Mouse (Mus musculus): ENCODE results near the gene Fndc3b. TPM values are rescaled to one million over a fixed set of nuclear protein-coding genes. Genes with fewer than 3 reads are reported as not detected.

Gene Fndc3b
- polyA plus RNA-seq, 1 experiment from 2014 or later: 6.1 TPM

- Histone ChIP-seq H3K27me3 (no peaks in the 10 kb centered on the region), H3K4me2 (replicated peaks) (no peak overlapping the region), H3K9ac (replicated peaks) (no peak overlapping the region), H3K36me3 (no peaks in the 10 kb centered on the region), H3K4me1 (peaks cover 16% of the 10 kb centered on the region), H3K4me3 (no peak overlapping the region), H3K27ac (replicated peaks) (no peak overlapping the region), H3K9me3 (no peaks in the 10 kb centered on the region)
- WGBS: 57% methylated on average over 4 of the region's 4 CpGs
- no peak for ATAC-seq (replicated peaks)
Observed at GRCm38 (mm10) chr3:27655673-27656072, 55.4 kb downstream of the Fndc3b start.

- Histone ChIP-seq H3K9me3 (no peaks in the 10 kb centered on the region), H3K36me3 (no peaks in the 10 kb centered on the region), H3K4me2 (replicated peaks) (no peak overlapping the region), H3K4me3 (no peak overlapping the region), H3K27me3 (no peaks in the 10 kb centered on the region), H3K27ac (replicated peaks) (no peak overlapping the region), H3K9ac (replicated peaks) (no peak overlapping the region), H3K4me1 (peaks cover 16% of the 10 kb centered on the region)
- 91% methylated on average over 11 of the region's 11 CpGs for WGBS
- ATAC-seq (replicated peaks): no peak
Observed at GRCm38 (mm10) chr3:27655042-27655441, 56.1 kb downstream of the Fndc3b start.

GRCm38 (mm10) chr3:27652451-27653011 lies 58.6 kb downstream of the Fndc3b start:
- H3K36me3 ChIP-seq: no peaks in the 10 kb centered on the region
- no peak overlapping the region for H3K27ac ChIP-seq (replicated peaks)
- no peak overlapping the region for H3K9ac ChIP-seq (replicated peaks)
- no peak overlapping the region for H3K4me2 ChIP-seq (replicated peaks)
- 88% methylated on average over 9 of the region's 9 CpGs for WGBS
- H3K4me1 ChIP-seq: peaks cover 19% of the 10 kb centered on the region
- no peak for ATAC-seq (replicated peaks)
- H3K4me3 ChIP-seq: no peak overlapping the region
- H3K27me3 ChIP-seq: no peaks in the 10 kb centered on the region
- no peaks in the 10 kb centered on the region for H3K9me3 ChIP-seq

- H3K27me3 ChIP-seq: no peaks in the 10 kb centered on the region
- H3K4me1 ChIP-seq: peaks cover 19% of the 10 kb centered on the region
- WGBS: 24% methylated on average over 6 of the region's 6 CpGs
- H3K4me3 ChIP-seq: no peak overlapping the region
- ATAC-seq (replicated peaks): no peak
- H3K9ac ChIP-seq (replicated peaks): no peak overlapping the region
- H3K9me3 ChIP-seq: no peaks in the 10 kb centered on the region
- no peak overlapping the region for H3K4me2 ChIP-seq (replicated peaks)
- no peaks in the 10 kb centered on the region for H3K36me3 ChIP-seq
- peak overlapping the region; percentile 38 for H3K27ac ChIP-seq (replicated peaks)
Observed at GRCm38 (mm10) chr3:27651731-27652130, 59.4 kb downstream of the Fndc3b start.

GRCm38 (mm10) chr3:27650083-27650482 lies 61.0 kb downstream of the Fndc3b start:
- Histone ChIP-seq H3K36me3 (no peaks in the 10 kb centered on the region), H3K9me3 (no peaks in the 10 kb centered on the region), H3K4me2 (replicated peaks) (no peak overlapping the region), H3K4me1 (peaks cover 28% of the 10 kb centered on the region), H3K27ac (replicated peaks) (no peak overlapping the region), H3K27me3 (no peaks in the 10 kb centered on the region), H3K9ac (replicated peaks) (no peak overlapping the region), H3K4me3 (no peak overlapping the region)
- WGBS: 84% methylated on average over 11 of the region's 11 CpGs
- ATAC-seq (replicated peaks): no peak

- H3K9ac ChIP-seq (replicated peaks): no peak overlapping the region
- no peaks in the 10 kb centered on the region for H3K36me3 ChIP-seq
- 50% methylated on average over 1 of the region's 1 CpGs for WGBS
- H3K4me3 ChIP-seq: no peak overlapping the region
- no peaks in the 10 kb centered on the region for H3K9me3 ChIP-seq
- no peak overlapping the region for H3K27ac ChIP-seq (replicated peaks)
- no peak overlapping the region for H3K4me2 ChIP-seq (replicated peaks)
- H3K4me1 ChIP-seq: peaks cover 28% of the 10 kb centered on the region
- no peaks in the 10 kb centered on the region for H3K27me3 ChIP-seq
- no peak for ATAC-seq (replicated peaks)
Observed at GRCm38 (mm10) chr3:27649316-27649715, 61.8 kb downstream of the Fndc3b start.

GRCm38 (mm10) chr3:27642381-27642780 lies 68.7 kb downstream of the Fndc3b start:
- no peak overlapping the region for H3K9ac ChIP-seq (replicated peaks)
- WGBS: 84% methylated on average over 6 of the region's 6 CpGs
- H3K4me3 ChIP-seq: no peak overlapping the region
- no peaks in the 10 kb centered on the region for H3K27me3 ChIP-seq
- H3K4me2 ChIP-seq (replicated peaks): no peak overlapping the region
- H3K27ac ChIP-seq (replicated peaks): no peak overlapping the region
- H3K4me1 ChIP-seq: peaks cover 9% of the 10 kb centered on the region; the same call in 1 of the 2 replicates
- no peak for ATAC-seq (replicated peaks)
- H3K9me3 ChIP-seq: no peaks in the 10 kb centered on the region
- no peaks in the 10 kb centered on the region for H3K36me3 ChIP-seq

- Histone ChIP-seq H3K4me2 (replicated peaks) (no peak overlapping the region), H3K36me3 (no peaks in the 10 kb centered on the region), H3K27me3 (no peaks in the 10 kb centered on the region), H3K9me3 (no peaks in the 10 kb centered on the region), H3K9ac (replicated peaks) (no peak overlapping the region), H3K27ac (replicated peaks) (no peak overlapping the region), H3K4me1 (peaks cover 6% of the 10 kb centered on the region; the same call in 1 of the 2 replicates), H3K4me3 (no peak overlapping the region)
- 93% methylated on average over 4 of the region's 4 CpGs for WGBS
- ATAC-seq (replicated peaks): no peak
Observed at GRCm38 (mm10) chr3:27639701-27640100, 71.4 kb downstream of the Fndc3b start.

- Histone ChIP-seq H3K4me2 (replicated peaks) (no peak overlapping the region), H3K9ac (replicated peaks) (no peak overlapping the region), H3K36me3 (no peaks in the 10 kb centered on the region), H3K27ac (replicated peaks) (no peak overlapping the region), H3K4me3 (no peak overlapping the region), H3K9me3 (no peaks in the 10 kb centered on the region), H3K4me1 (peaks cover 6% of the 10 kb centered on the region; the same call in 1 of the 2 replicates), H3K27me3 (no peaks in the 10 kb centered on the region)
- 68% methylated on average over 6 of the region's 6 CpGs for WGBS
- ATAC-seq (replicated peaks): no peak
Observed at GRCm38 (mm10) chr3:27637046-27637661, 74.0 kb downstream of the Fndc3b start.

GRCm38 (mm10) chr3:27635776-27636175 lies 75.3 kb downstream of the Fndc3b start:
- no peak overlapping the region for H3K9ac ChIP-seq (replicated peaks)
- H3K4me1 ChIP-seq: peaks cover 6% of the 10 kb centered on the region; the same call in 1 of the 2 replicates
- 16% methylated on average over 3 of the region's 3 CpGs for WGBS
- no peaks in the 10 kb centered on the region for H3K36me3 ChIP-seq
- no peaks in the 10 kb centered on the region for H3K27me3 ChIP-seq
- H3K4me2 ChIP-seq (replicated peaks): no peak overlapping the region
- no peak overlapping the region for H3K27ac ChIP-seq (replicated peaks)
- no peaks in the 10 kb centered on the region for H3K9me3 ChIP-seq
- H3K4me3 ChIP-seq: no peak overlapping the region
- ATAC-seq (replicated peaks): no peak

GRCm38 (mm10) chr3:27632880-27633279 lies 78.2 kb downstream of the Fndc3b start:
- no peak for ATAC-seq (replicated peaks)
- Histone ChIP-seq H3K27ac (replicated peaks) (no peak overlapping the region), H3K4me1 (peaks cover 6% of the 10 kb centered on the region; the same call in 1 of the 2 replicates), H3K27me3 (no peaks in the 10 kb centered on the region), H3K9me3 (no peaks in the 10 kb centered on the region), H3K4me2 (replicated peaks) (no peak overlapping the region), H3K4me3 (no peak overlapping the region), H3K9ac (replicated peaks) (no peak overlapping the region), H3K36me3 (no peaks in the 10 kb centered on the region)
- WGBS: 100% methylated on average over 1 of the region's 1 CpGs

- Histone ChIP-seq H3K4me3 (no peak overlapping the region), H3K4me1 (peaks cover 4% of the 10 kb centered on the region; the same call in 1 of the 2 replicates), H3K9ac (replicated peaks) (no peak overlapping the region), H3K36me3 (no peaks in the 10 kb centered on the region), H3K4me2 (replicated peaks) (no peak overlapping the region), H3K9me3 (no peaks in the 10 kb centered on the region), H3K27me3 (no peaks in the 10 kb centered on the region), H3K27ac (replicated peaks) (no peak overlapping the region)
- 65% methylated on average over 7 of the region's 7 CpGs for WGBS
- peak; percentile 69 for ATAC-seq (replicated peaks)
Observed at GRCm38 (mm10) chr3:27631112-27631511, 80.0 kb downstream of the Fndc3b start.

- no peak for ATAC-seq (replicated peaks)
- 92% methylated on average over 5 of the region's 5 CpGs for WGBS
- Histone ChIP-seq H3K36me3 (no peaks in the 10 kb centered on the region), H3K27me3 (no peaks in the 10 kb centered on the region), H3K4me3 (no peak overlapping the region), H3K9me3 (no peaks in the 10 kb centered on the region), H3K4me1 (peaks cover 17% of the 10 kb centered on the region), H3K4me2 (replicated peaks) (no peak overlapping the region), H3K9ac (replicated peaks) (no peak overlapping the region), H3K27ac (replicated peaks) (no peak overlapping the region)
Observed at GRCm38 (mm10) chr3:27629716-27630115, 81.4 kb downstream of the Fndc3b start.
